Comparison of ENCODE assay signal across 23 mouse cellular contexts in genomic region chr3:37126162-37126561, GRCm38 (mm10). TPM values are rescaled to one million over a fixed set of nuclear protein-coding genes. Genes with fewer than 3 reads are reported as not detected.
A peak's percentile ranks its signal among the peaks of the same experiment; 100 is the strongest.
DNase-seq lines count a peak whose midpoint lies in the region; ATAC-seq lines count a peak whose summit lies in the region.
"Had no signal": no experiment of that assay in that cellular context is flagged by ENCODE, and none has a peak within 500 bp of the region (broad histone marks: within the 10 kb centered on the region; RNA-seq: fewer than 3 reads in every experiment).

No protein-coding gene starts in this region.

- DNase-seq in 416B (ENCODE audit: low read depth), result peak; percentile 10
- DNase-seq in cerebellum, adult 9-11 months, result no peak
- no peak for DNase-seq in retina, postnatal 1 day
- no peak for DNase-seq in ovary, postnatal 10 days (ENCODE audit: low spot score)
- DNase-seq: adrenal gland, adult 2 months; adrenal gland, postnatal 14 days; B cell, adult 2 months; cerebellum, adult 11 months; cerebellum, adult 8-10 months; cerebellum, postnatal 14 days; forebrain, postnatal 0 days; gastrocnemius, adult 2 months; gastrocnemius, postnatal 14 days; heart, adult 11 months; heart, postnatal 10 days; heart, postnatal 36 days had no signal

- peak; percentile 74 for ATAC-seq in CD4-positive, CD25-positive, alpha-beta regulatory T cell, adult 4 months
- ATAC-seq in inflammation-experienced regulatory T-cells, adult 6 months, result peak; percentile 74
- ATAC-seq: forebrain, embryonic 14.5 days; forebrain, postnatal 0 days; hindbrain, embryonic 16.5 days; intestine, postnatal 0 days; Patski had no signal

RNA-seq across cellular contexts. Expression of gene Il2, which starts 0.4 kb away (rescaled TPM):
- polyA plus RNA-seq in CD4-positive, CD25-positive, alpha-beta regulatory T cell, adult 4 months (2017; shearing (Covaris generic)), result 1 to 10 TPM in 1 of 2 experiments, under 1 TPM in 1; 0.60 to 1.0 TPM
- polyA plus RNA-seq in inflammation-experienced regulatory T-cells, adult 6 months (2017; shearing (Covaris generic)), result 1 to 10 TPM; 1.5 to 3.3 (median 1.6) TPM
- polyA plus RNA-seq: adrenal gland, adult 2 months; G1E had no signal
